Mouse (Mus musculus) testis, postnatal 10 days (tissue): ENCODE measurements at regions not wholly inside any gene's neighbourhood (a gene's known extent, or its start where the extent isn't known, plus 50 kb on each side); places are given as distances from the start of the nearest gene placed in this dataset.

Source experiments
- DNase-seq: peaks from one replicate; pipeline ENCODE4 v3.0.0; 2021; ENCODE audit warnings: low spot score

- DNase-seq: no peak
Observed at GRCm38 (mm10) chr14:25338404-25339051, 120.5 kb upstream of the Zmiz1 start.

GRCm38 (mm10) chr14:25340845-25341244 is 118.1 kb upstream of the Zmiz1 start:
- DNase-seq: no peak

- DNase-seq: no peak
Observed at GRCm38 (mm10) chr14:25341848-25342427, 117.0 kb upstream of the Zmiz1 start.

- DNase-seq: no peak
Observed at GRCm38 (mm10) chr14:25342865-25343565, 116.0 kb upstream of the Zmiz1 start.

GRCm38 (mm10) chr14:25345995-25346394 is 113.0 kb upstream of the Zmiz1 start:
- peak; percentile 83 for DNase-seq

- peak; percentile 61 for DNase-seq
Observed at GRCm38 (mm10) chr14:25346813-25347610, 112.0 kb upstream of the Zmiz1 start.

GRCm38 (mm10) chr14:25350282-25350964 is 108.6 kb upstream of the Zmiz1 start:
- DNase-seq: no peak

- peak; percentile 60 for DNase-seq
Observed at GRCm38 (mm10) chr14:25353804-25354203, 105.2 kb upstream of the Zmiz1 start.

GRCm38 (mm10) chr14:25354288-25354850 is 104.6 kb upstream of the Zmiz1 start:
- no peak for DNase-seq

- no peak for DNase-seq
Observed at GRCm38 (mm10) chr14:25357805-25358204, 101.2 kb upstream of the Zmiz1 start.

- no peak for DNase-seq
Observed at GRCm38 (mm10) chr14:25359824-25360294, 99.1 kb upstream of the Zmiz1 start.

- no peak for DNase-seq
Observed at GRCm38 (mm10) chr14:25360726-25361125, 98.3 kb upstream of the Zmiz1 start.

- no peak for DNase-seq
Observed at GRCm38 (mm10) chr14:25361129-25361528, 97.9 kb upstream of the Zmiz1 start.

- DNase-seq: no peak
Observed at GRCm38 (mm10) chr14:25362771-25363170, 96.2 kb upstream of the Zmiz1 start.

GRCm38 (mm10) chr14:25365226-25365800 is 93.7 kb upstream of the Zmiz1 start:
- DNase-seq: peak; percentile 65

GRCm38 (mm10) chr14:25366009-25366408 is 93.0 kb upstream of the Zmiz1 start:
- DNase-seq: no peak

- DNase-seq: no peak
Observed at GRCm38 (mm10) chr14:25370306-25371020, 88.5 kb upstream of the Zmiz1 start.

GRCm38 (mm10) chr14:25371021-25371400 is 88.0 kb upstream of the Zmiz1 start:
- no peak for DNase-seq

- DNase-seq: peak; percentile 71
Observed at GRCm38 (mm10) chr14:25371661-25372060, 87.3 kb upstream of the Zmiz1 start.

GRCm38 (mm10) chr14:25372581-25372980 is 86.4 kb upstream of the Zmiz1 start:
- no peak for DNase-seq
